Mouse (Mus musculus): ENCODE measurements at regions not wholly inside any gene's neighbourhood (a gene's known extent, or its start where the extent isn't known, plus 50 kb on each side); places are given as distances from the start of the nearest gene placed in this dataset.

DNA sequence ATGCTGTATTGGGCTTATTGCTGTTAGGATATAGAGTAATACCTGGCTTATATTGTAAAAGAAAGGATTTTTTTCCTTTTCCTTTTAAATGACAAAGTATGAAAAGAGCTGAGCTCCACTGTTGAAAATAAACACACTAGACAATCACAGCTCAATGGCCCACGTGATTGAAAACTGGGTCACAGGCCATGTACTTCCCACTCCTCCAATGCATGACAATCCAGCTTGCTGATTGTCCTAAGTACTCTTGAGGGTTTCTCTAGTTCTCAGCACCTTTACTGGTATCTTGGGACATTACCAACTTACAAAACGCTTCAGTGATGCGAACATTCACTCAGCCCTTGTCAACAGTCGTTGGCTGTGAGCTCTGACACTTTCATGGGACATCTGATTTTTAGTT is 170.1 kb downstream of the Cth start:
- no peak for TF ChIP-seq CTCF (conservative IDR thresholded peaks at IDR 0.05; ENCODE audit: insufficient read depth, insufficient read length, low read depth, low read length)
- no peak for TF ChIP-seq POLR2A (IDR thresholded peaks at IDR 0.05; ENCODE audit: low read depth, low read length)
